18 mouse cellular contexts compared by ENCODE assay signal in the genomic region with DNA sequence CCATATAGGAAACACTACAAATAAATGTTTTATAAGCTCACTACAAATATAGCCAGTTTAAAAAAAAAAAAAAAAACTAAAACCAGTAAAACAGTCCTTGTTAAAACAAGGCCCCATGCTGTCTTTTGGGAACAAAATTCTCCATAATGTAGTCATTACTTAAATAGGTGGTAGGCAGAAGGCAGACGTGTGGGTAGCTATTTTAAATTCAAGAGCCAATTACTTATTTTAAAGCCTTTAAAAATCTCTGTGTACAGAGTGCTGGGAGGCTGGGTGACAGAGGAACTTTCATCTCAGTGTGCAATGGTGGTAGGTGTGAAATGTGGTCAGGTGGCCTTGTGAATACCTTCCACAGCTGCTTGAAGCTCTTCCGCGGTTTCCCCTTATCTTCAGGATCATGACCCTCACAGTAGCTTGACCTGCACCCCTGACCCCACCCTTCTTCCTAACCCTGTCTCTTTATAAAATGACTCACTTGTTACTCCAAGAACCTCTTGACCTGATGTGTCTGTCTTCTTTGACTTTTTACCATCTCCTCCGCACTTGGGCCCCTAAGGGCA.
"Had no signal": no experiment of that assay in that cellular context is flagged by ENCODE, and none has a peak within 500 bp of the region (broad histone marks: within the 10 kb centered on the region; RNA-seq: fewer than 3 reads in every experiment).

No protein-coding gene starts in this region.

- H3K9ac ChIP-seq: limb, embryonic 12.5 days; liver, embryonic 13.5 days; liver, postnatal 0 days; lung, embryonic 15.5 days; midbrain, embryonic 13.5 days; neural tube, embryonic 12.5 days had no signal

- H3K4me3 ChIP-seq: layer of hippocampus, adult 2 months; left cerebral cortex, adult 2 months; limb, embryonic 12.5 days; liver, embryonic 13.5 days; lung, embryonic 15.5 days; midbrain, embryonic 13.5 days; myocyte; neural tube, embryonic 12.5 days had no signal

- H3K27ac ChIP-seq: layer of hippocampus, adult 2 months; left cerebral cortex, adult 2 months; limb, embryonic 12.5 days; liver, embryonic 13.5 days; lung, embryonic 15.5 days; macrophage; midbrain, embryonic 13.5 days; neural tube, embryonic 12.5 days had no signal

- ATAC-seq: liver, postnatal 0 days; midbrain, embryonic 13.5 days had no signal

- H3K4me1 ChIP-seq: liver, embryonic 13.5 days; midbrain, embryonic 13.5 days had no signal

- H3K9me3 ChIP-seq: limb, embryonic 12.5 days; liver, embryonic 13.5 days; lung, embryonic 15.5 days; midbrain, embryonic 13.5 days; neural tube, embryonic 12.5 days had no signal

- H3K27me3 ChIP-seq: neural tube, embryonic 12.5 days had no signal

- H3K36me3 ChIP-seq: limb, embryonic 12.5 days; liver, embryonic 13.5 days; lung, embryonic 15.5 days; midbrain, embryonic 13.5 days; neural tube, embryonic 12.5 days had no signal

- DNase-seq: kidney, adult 11 months; kidney, adult 9 months; kidney, postnatal 10 days; kidney, postnatal 4 days; liver; liver, embryonic 13.5 days; liver, postnatal 0 days; lung, postnatal 14 days; spleen, adult 18-20 months; thymus, adult 2 months had no signal

- H3K4me2 ChIP-seq: limb, embryonic 12.5 days; liver, embryonic 13.5 days; lung, embryonic 15.5 days; midbrain, embryonic 13.5 days; neural tube, embryonic 12.5 days had no signal
